Mouse (Mus musculus) liver, embryonic 14.5 days (tissue): ENCODE measurements around the gene Gm20458. TPM values are rescaled to one million over a fixed set of nuclear protein-coding genes. Genes with fewer than 3 reads are reported as not detected.

ENCODE experiments used
- ATAC-seq: fragments of 200-750 bp; cut with Nextera tagmentation; 2 replicates; pipeline ENCODE4 v1.8.0; 2017; ENCODE audit warnings: moderate number of reproducible peaks, mild to moderate bottlenecking, moderate library complexity; ENCODE audit not compliant: insufficient read depth
- DNase-seq, 3 experiments: peaks; one replicate each; pipeline ENCODE4 v3.0.0-alpha.2; 2012 to 2013; ENCODE audit warnings: low read depth in 3 of 3, low spot score in 3 of 3
- H3K27ac ChIP-seq: fragments of 300-500 bp; sonication (generic); 2 replicates; pipeline ENCODE4 v1.5.1; 2014; ENCODE audit warnings: moderate library complexity, mild to moderate bottlenecking, control low read depth, inconsistent platforms
- H3K27me3 ChIP-seq: fragments of 300-500 bp; sonication (generic); 2 replicates; pipeline ENCODE4 v1.6.1; 2014; ENCODE audit warnings: mild to moderate bottlenecking, low read length, moderate library complexity; ENCODE audit not compliant: control insufficient read depth, insufficient read depth
- H3K36me3 ChIP-seq: fragments of 300-500 bp; sonication (generic); replicated peaks from 2 replicates; pipeline ENCODE4 v1.6.1; 2014; ENCODE audit warnings: low read depth; ENCODE audit not compliant: control insufficient read depth, insufficient read depth
- H3K4me1 ChIP-seq, 2 experiments: fragments of 200-500 bp in 1 of 2; fragments of 300-500 bp in 1 of 2; sonication (generic) in 1 of 2; replicated peaks; 2 replicates each; pipeline ENCODE4 v1.6.1; 2012 to 2014; ENCODE audit warnings: antibody characterized with exemption in 1 of 2, inconsistent platforms in 1 of 2, low read length in 1 of 2; ENCODE audit not compliant: control insufficient read depth in 2 of 2, insufficient read depth in 2 of 2
- H3K4me2 ChIP-seq: fragments of 300-500 bp; sonication (generic); 2 replicates; pipeline ENCODE4 v1.6.1; 2014; ENCODE audit warnings: low read depth, mild to moderate bottlenecking, control low read depth, moderate library complexity
- H3K4me3 ChIP-seq, 2 experiments: fragments of 200-500 bp in 1 of 2; fragments of 300-500 bp in 1 of 2; sonication (generic) in 1 of 2; 2 replicates each; pipeline ENCODE4 v1.5.1; 2012 to 2014; ENCODE audit warnings: low read depth in 2 of 2, low read length in 2 of 2, mild to moderate bottlenecking in 2 of 2, control low read depth in 1 of 2, inconsistent platforms in 1 of 2, moderate library complexity in 1 of 2; ENCODE audit not compliant: insufficient read depth in 1 of 2
- H3K9ac ChIP-seq: fragments of 300-500 bp; sonication (generic); replicated peaks from 2 replicates; pipeline ENCODE4 v1.6.1; 2014; ENCODE audit warnings: mild to moderate bottlenecking, control low read depth, moderate library complexity
- H3K9me3 ChIP-seq: fragments of 300-500 bp; sonication (generic); 2 replicates; pipeline ENCODE4 v1.6.1; 2016; ENCODE audit warnings: low read length, mixed read lengths; ENCODE audit not compliant: control insufficient read depth
- CTCF ChIP-seq: IDR thresholded peaks from 2 replicates; pipeline ENCODE4 v1.5.1; 2016; ENCODE audit warnings: antibody characterized with exemption, low read depth, control low read depth
- EP300 ChIP-seq: IDR thresholded peaks from 2 replicates; pipeline ENCODE4 v1.6.1; 2016; ENCODE audit warnings: antibody characterized with exemption, low read depth
- WGBS: fragments of 180-500 bp; shearing (Covaris S2); extraction: QIAGEN DNeasy Blood & Tissue Kit; methylation state at CpG from one replicate; pipeline ENCODE4 v1.1.7; 2014; ENCODE audit not compliant: insufficient replicate concordance; 5-methylcytosine and 5-hydroxymethylcytosine counted together
- polyA plus RNA-seq, 2 experiments: library from polyadenylated mRNA; depleted of rRNA in 1 of 2; stranded (reverse) in 1 of 2; unstranded in 1 of 2; fragments of >200 nt; fragmentation: Nextera tagmentation in 1 of 2; extraction: Ambion mirVana in 1 of 2; gene quantifications; 2 replicates each; pipeline versions ENCODE4 v1.2.1 to v1.2.3; 2012 to 2014

Gene Gm20458
- polyA plus RNA-seq, 2 experiments, result 0.13 to 1.9 TPM

- ATAC-seq, result no peak
Measured at GRCm38 (mm10) chr2:164504919-164505318, 44.2 kb downstream of the Gm20458 start.

GRCm38 (mm10) chr2:164505619-164506347 is 45.0 kb downstream of the Gm20458 start:
- no peak overlapping the region for H3K27ac ChIP-seq
- peaks cover 3% of the 10 kb centered on the region; the same call in 1 of the 2 replicates for H3K9me3 ChIP-seq
- no peak for DNase-seq
- H3K36me3 ChIP-seq, result peaks cover 20% of the 10 kb centered on the region
- no peak overlapping the region for H3K4me2 ChIP-seq
- no peaks in the 10 kb centered on the region for H3K4me1 ChIP-seq
- no peaks in the 10 kb centered on the region for H3K27me3 ChIP-seq
- H3K9ac ChIP-seq, result no peak overlapping the region
- no peak for ATAC-seq
- TF ChIP-seq EP300, result no peak
- TF ChIP-seq CTCF, result no peak
- 73% methylated on average over 4 of the region's 4 CpGs for WGBS
- H3K4me3 ChIP-seq, result no peak overlapping the region

More at GRCm38 (mm10) chr2:164504919-164505318, 44.2 kb downstream of the Gm20458 start:
- H3K27ac ChIP-seq, result no peak overlapping the region
- no peak for DNase-seq
- no peaks in the 10 kb centered on the region for H3K4me1 ChIP-seq
- no peak overlapping the region for H3K9ac ChIP-seq
- 77% methylated on average over 3 of the region's 3 CpGs for WGBS
- no peak overlapping the region for H3K4me2 ChIP-seq
- H3K36me3 ChIP-seq, result peaks cover 20% of the 10 kb centered on the region
- H3K4me3 ChIP-seq, result no peak overlapping the region
- H3K9me3 ChIP-seq, result peaks cover 3% of the 10 kb centered on the region; the same call in 1 of the 2 replicates
- TF ChIP-seq CTCF, result 0 out of 2 replicates have a peak, but pooled peaks have one; percentile 5
- no peak for TF ChIP-seq EP300
- H3K27me3 ChIP-seq, result no peaks in the 10 kb centered on the region

- WGBS, result 83% methylated on average over 19 of the region's 19 CpGs
- no peaks in the 10 kb centered on the region for H3K27me3 ChIP-seq
- H3K36me3 ChIP-seq, result peaks cover 19% of the 10 kb centered on the region
Measured at GRCm38 (mm10) chr2:164507811-164508210, 47.0 kb downstream of the Gm20458 start.

GRCm38 (mm10) chr2:164510621-164511190 is 49.9 kb downstream of the Gm20458 start:
- ATAC-seq (no peak), DNase-seq (no peak)
- no peak overlapping the region for H3K4me2 ChIP-seq
- H3K36me3 ChIP-seq, result peaks cover 3% of the 10 kb centered on the region; the same call in 1 of the 2 replicates
- H3K4me1 ChIP-seq, result peaks cover 0 to 9% of the 10 kb centered on the region in 2 experiments; a peak in 1 of 4 replicates
- H3K4me3 ChIP-seq, result no peak overlapping the region
- no peaks in the 10 kb centered on the region for H3K9me3 ChIP-seq
- no peak overlapping the region for H3K27ac ChIP-seq
- no peaks in the 10 kb centered on the region for H3K27me3 ChIP-seq
- TF ChIP-seq EP300 (no peak), CTCF (no peak)
- 33% methylated on average over 5 of the region's 5 CpGs for WGBS
- H3K9ac ChIP-seq, result no peak overlapping the region

More at GRCm38 (mm10) chr2:164507811-164508210, 47.0 kb downstream of the Gm20458 start:
- Histone ChIP-seq H3K4me1 (peaks cover 0 to 6% of the 10 kb centered on the region in 2 experiments; a peak in 1 of 4 replicates), H3K9me3 (peaks cover 3% of the 10 kb centered on the region; the same call in 1 of the 2 replicates), H3K9ac (no peak overlapping the region), H3K4me3 (no peak overlapping the region), H3K27ac (no peak overlapping the region), H3K4me2 (no peak overlapping the region)
- TF ChIP-seq CTCF, result no peak
- no peak for TF ChIP-seq EP300
- ATAC-seq, result no peak
- no peak for DNase-seq
